Mouse (Mus musculus): ENCODE measurements at regions not wholly inside any gene's neighbourhood (a gene's known extent, or its start where the extent isn't known, plus 50 kb on each side); places are given as distances from the start of the nearest gene placed in this dataset.
"Not testable (repeated sequence)": the region's sequence is repeated elsewhere in the genome, so short reads cannot be mapped to it uniquely, and the experiment has no call there.

GRCm38 (mm10) chr7:87096500-87096899, 100.6 kb downstream of the Vmn2r79 start:
- H3K4me2 ChIP-seq (replicated peaks; ENCODE audit: low read depth, low read length), result no peak overlapping the region
- no peak overlapping the region for H3K27ac ChIP-seq (ENCODE audit: low read depth, low read length)
- H3K4me1 ChIP-seq (ENCODE audit: control insufficient read depth, insufficient read depth, low read length), result no peaks in the 10 kb centered on the region
- 74% methylated on average over 5 of the region's 5 CpGs for WGBS
- 0 out of 2 replicates have a peak, but pooled peaks cover 3% of the 10 kb centered on the region for H3K9me3 ChIP-seq (ENCODE audit: control insufficient read depth, low read length)
- H3K4me3 ChIP-seq (ENCODE audit: low read length), result no peak overlapping the region
- no peaks in the 10 kb centered on the region for H3K36me3 ChIP-seq (ENCODE audit: control insufficient read depth, insufficient read depth, low read length)
- no peaks in the 10 kb centered on the region for H3K27me3 ChIP-seq (ENCODE audit: control insufficient read depth, insufficient read depth, low read length)
- no peak overlapping the region for H3K9ac ChIP-seq (ENCODE audit: low read depth, low read length)
- ATAC-seq (ENCODE audit: low FRiP score, low TSS enrichment), result no peak

DNA sequence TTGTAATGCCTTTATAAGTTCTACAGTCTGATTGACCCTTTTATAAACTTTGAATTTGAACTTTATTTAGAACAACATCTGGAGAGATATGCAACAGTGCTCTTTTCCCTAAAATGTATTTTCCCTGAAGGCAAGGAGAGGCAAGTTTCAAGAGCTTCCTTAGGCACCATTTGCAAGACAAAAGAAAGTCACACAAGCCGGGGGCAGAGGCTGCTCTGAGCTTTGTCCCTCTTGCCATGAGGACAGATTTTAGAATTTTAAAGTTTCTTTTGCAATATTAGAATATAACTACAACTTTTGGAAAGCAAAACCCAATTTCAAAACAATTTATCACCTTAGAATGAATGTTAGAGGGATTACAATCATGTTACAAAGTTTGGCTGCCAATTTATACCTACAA, 103.7 kb downstream of the Vmn2r79 start:
- not testable (repeated sequence) for H3K9me3 ChIP-seq (ENCODE audit: control insufficient read depth, low read length); H3K27ac ChIP-seq (ENCODE audit: low read depth, low read length); H3K4me1 ChIP-seq (ENCODE audit: control insufficient read depth, insufficient read depth, low read length); H3K4me2 ChIP-seq (replicated peaks; ENCODE audit: low read depth, low read length); H3K36me3 ChIP-seq (ENCODE audit: control insufficient read depth, insufficient read depth, low read length); H3K9ac ChIP-seq (ENCODE audit: low read depth, low read length); ATAC-seq (ENCODE audit: low FRiP score, low TSS enrichment); H3K27me3 ChIP-seq (ENCODE audit: control insufficient read depth, insufficient read depth, low read length); H3K4me3 ChIP-seq (ENCODE audit: low read length)
- WGBS, result 44% methylated on average over 1 of the region's 1 CpGs

DNA sequence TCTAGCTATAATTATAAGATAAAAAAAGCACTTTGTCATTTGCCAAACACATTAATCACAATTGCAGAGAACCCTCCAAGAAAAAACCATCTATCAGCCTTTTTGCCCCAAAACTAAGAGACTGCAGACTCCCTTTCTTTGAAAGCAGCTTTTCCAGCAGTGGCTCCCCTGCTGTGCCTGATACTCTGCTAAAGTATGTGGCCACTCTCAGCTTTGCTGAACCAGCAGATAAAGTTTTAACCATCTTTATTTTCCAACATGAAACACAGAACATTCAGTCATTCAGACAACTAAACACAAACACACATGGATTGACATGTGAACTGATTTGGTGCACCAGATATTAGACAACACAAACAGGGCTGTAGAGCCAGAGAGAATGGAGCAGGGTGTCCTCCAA, 104.5 kb downstream of the Vmn2r79 start:
- not testable (repeated sequence) for H3K4me3 ChIP-seq (ENCODE audit: low read length); H3K4me1 ChIP-seq (ENCODE audit: control insufficient read depth, insufficient read depth, low read length); H3K9ac ChIP-seq (ENCODE audit: low read depth, low read length); H3K9me3 ChIP-seq (ENCODE audit: control insufficient read depth, low read length); H3K27ac ChIP-seq (ENCODE audit: low read depth, low read length); H3K27me3 ChIP-seq (ENCODE audit: control insufficient read depth, insufficient read depth, low read length); ATAC-seq (ENCODE audit: low FRiP score, low TSS enrichment); H3K36me3 ChIP-seq (ENCODE audit: control insufficient read depth, insufficient read depth, low read length); H3K4me2 ChIP-seq (replicated peaks; ENCODE audit: low read depth, low read length)

DNA sequence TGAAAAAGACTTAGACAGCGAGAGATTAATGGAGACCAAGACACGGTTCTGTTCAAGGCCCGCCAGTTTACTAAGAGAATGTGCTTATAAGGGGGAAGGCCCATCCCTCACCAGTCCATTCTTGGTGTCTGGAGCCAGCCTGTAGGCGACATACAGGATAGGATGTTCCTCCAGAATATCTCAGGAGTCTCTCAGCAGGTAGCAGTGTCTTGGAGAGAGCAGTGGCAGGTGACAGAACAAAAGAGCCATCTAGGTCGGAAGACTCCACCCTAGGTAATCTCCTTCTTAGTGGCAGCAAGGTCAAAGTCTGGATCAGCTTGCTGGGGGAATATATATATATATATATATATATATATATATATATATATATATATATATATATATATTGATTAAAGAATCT, 105.4 kb downstream of the Vmn2r79 start:
- not testable (repeated sequence) for H3K4me3 ChIP-seq (ENCODE audit: low read length); H3K9ac ChIP-seq (ENCODE audit: low read depth, low read length); H3K27ac ChIP-seq (ENCODE audit: low read depth, low read length); H3K36me3 ChIP-seq (ENCODE audit: control insufficient read depth, insufficient read depth, low read length); ATAC-seq (ENCODE audit: low FRiP score, low TSS enrichment); H3K4me1 ChIP-seq (ENCODE audit: control insufficient read depth, insufficient read depth, low read length); H3K4me2 ChIP-seq (replicated peaks; ENCODE audit: low read depth, low read length); H3K9me3 ChIP-seq (ENCODE audit: control insufficient read depth, low read length); H3K27me3 ChIP-seq (ENCODE audit: control insufficient read depth, insufficient read depth, low read length)
- WGBS, result 87% methylated on average over 5 of the region's 5 CpGs

DNA sequence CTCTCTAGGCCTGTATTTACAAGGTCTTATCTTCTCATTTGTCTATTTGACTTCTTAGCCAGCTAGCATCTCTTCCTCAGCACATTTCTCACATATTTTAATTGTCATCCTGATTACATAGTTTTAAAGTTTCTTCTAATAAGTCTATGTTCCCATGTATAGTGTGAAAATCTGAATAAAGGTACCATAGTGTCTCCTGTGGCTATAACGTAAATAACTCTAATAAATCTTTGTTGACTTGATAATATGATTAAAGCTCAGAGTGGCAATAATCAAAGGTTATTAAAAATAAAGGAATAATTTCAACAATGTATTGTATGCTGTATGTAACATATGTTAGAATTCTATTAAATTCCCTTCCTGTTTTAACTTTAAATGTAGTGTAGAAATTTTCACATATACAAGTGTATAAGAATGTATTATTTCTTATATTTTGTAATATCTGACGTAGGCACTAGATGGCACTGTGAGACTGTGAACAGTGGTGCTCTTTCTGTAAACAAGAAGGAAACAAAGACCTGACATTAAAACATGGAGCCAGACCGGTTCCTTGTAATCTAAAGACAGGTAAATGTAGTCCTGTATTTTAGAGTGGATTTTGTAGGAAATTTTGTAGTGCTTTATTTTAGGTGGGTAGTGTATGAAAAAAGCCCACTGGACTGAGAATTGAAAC, 114.5 kb downstream of the Vmn2r79 start:
- no peak overlapping the region for H3K27ac ChIP-seq (ENCODE audit: low read depth, low read length)
- no peak overlapping the region for H3K9ac ChIP-seq (ENCODE audit: low read depth, low read length)
- 29% methylated on average over 3 of the region's 3 CpGs for WGBS
- peak; percentile 69; the same call in 1 of the 2 replicates for ATAC-seq (ENCODE audit: low FRiP score, low TSS enrichment)
- no peaks in the 10 kb centered on the region for H3K36me3 ChIP-seq (ENCODE audit: control insufficient read depth, insufficient read depth, low read length)
- no peak overlapping the region for H3K4me3 ChIP-seq (ENCODE audit: low read length)
- no peak overlapping the region; the same call in 1 of the 2 replicates for H3K4me2 ChIP-seq (replicated peaks; ENCODE audit: low read depth, low read length)
- no peaks in the 10 kb centered on the region for H3K9me3 ChIP-seq (ENCODE audit: control insufficient read depth, low read length)
- no peaks in the 10 kb centered on the region for H3K27me3 ChIP-seq (ENCODE audit: control insufficient read depth, insufficient read depth, low read length)
- no peaks in the 10 kb centered on the region for H3K4me1 ChIP-seq (ENCODE audit: control insufficient read depth, insufficient read depth, low read length)

- no peaks in the 10 kb centered on the region for H3K9me3 ChIP-seq (ENCODE audit: control insufficient read depth, low read length)
- no peak for ATAC-seq (ENCODE audit: low FRiP score, low TSS enrichment)
- no peak overlapping the region for H3K4me3 ChIP-seq (ENCODE audit: low read length)
- H3K27me3 ChIP-seq (ENCODE audit: control insufficient read depth, insufficient read depth, low read length), result no peaks in the 10 kb centered on the region
- H3K4me2 ChIP-seq (replicated peaks; ENCODE audit: low read depth, low read length), result no peak overlapping the region; the same call in 1 of the 2 replicates
- no peaks in the 10 kb centered on the region for H3K4me1 ChIP-seq (ENCODE audit: control insufficient read depth, insufficient read depth, low read length)
- no peak overlapping the region for H3K9ac ChIP-seq (ENCODE audit: low read depth, low read length)
- no peaks in the 10 kb centered on the region for H3K36me3 ChIP-seq (ENCODE audit: control insufficient read depth, insufficient read depth, low read length)
- H3K27ac ChIP-seq (ENCODE audit: low read depth, low read length), result no peak overlapping the region
- 74% methylated on average over 4 of the region's 4 CpGs for WGBS
Measured at GRCm38 (mm10) chr7:87110985-87111372, 115.1 kb downstream of the Vmn2r79 start.

DNA sequence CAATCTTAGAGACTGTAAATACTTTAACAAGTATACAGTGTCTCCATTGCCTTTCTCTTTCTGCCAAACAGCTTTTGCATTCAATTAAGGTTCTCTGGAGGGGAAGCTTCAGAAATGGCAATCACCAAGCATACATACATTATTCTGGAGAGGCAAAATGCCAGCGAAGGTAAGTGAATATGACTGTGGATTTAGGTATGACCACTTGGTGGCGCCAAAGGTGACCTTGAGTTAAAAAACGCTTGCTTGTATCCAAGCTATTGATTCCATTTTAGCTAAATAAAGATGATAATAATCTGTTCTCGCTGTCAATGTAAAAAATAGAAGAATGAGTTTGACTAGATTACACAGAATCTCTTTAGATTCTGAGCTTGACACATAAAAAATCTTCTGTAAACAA, 117.7 kb downstream of the Vmn2r79 start:
- H3K4me3 ChIP-seq (ENCODE audit: low read length), result no peak overlapping the region
- no peak for ATAC-seq (ENCODE audit: low FRiP score, low TSS enrichment)
- 9% methylated on average over 4 of the region's 4 CpGs for WGBS
- no peak overlapping the region for H3K4me2 ChIP-seq (replicated peaks; ENCODE audit: low read depth, low read length)
- H3K9ac ChIP-seq (ENCODE audit: low read depth, low read length), result no peak overlapping the region
- H3K27me3 ChIP-seq (ENCODE audit: control insufficient read depth, insufficient read depth, low read length), result no peaks in the 10 kb centered on the region
- H3K36me3 ChIP-seq (ENCODE audit: control insufficient read depth, insufficient read depth, low read length), result no peaks in the 10 kb centered on the region
- H3K4me1 ChIP-seq (ENCODE audit: control insufficient read depth, insufficient read depth, low read length), result no peaks in the 10 kb centered on the region
- H3K9me3 ChIP-seq (ENCODE audit: control insufficient read depth, low read length), result no peaks in the 10 kb centered on the region
- no peak overlapping the region for H3K27ac ChIP-seq (ENCODE audit: low read depth, low read length)

DNA sequence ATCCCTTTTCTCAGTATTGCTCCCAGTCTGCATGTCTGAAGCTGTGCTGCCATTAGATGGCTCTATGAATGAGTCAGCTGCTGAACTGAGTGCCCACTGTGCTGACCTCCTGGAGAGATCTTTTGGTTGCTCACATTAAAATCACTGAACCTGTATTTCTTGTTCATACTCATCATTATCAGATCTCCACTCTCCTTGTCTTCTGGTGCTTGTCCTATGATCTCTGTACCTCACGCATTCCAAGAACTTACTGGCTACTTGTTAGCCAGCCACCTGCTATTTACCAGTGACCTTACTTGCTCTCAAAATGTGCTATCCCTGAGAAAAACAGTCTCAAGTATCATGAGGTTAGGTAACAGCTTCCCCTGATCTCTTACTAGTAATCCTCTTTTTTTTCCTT, 123.4 kb upstream of the Nox4 start:
- H3K4me2 ChIP-seq (replicated peaks; ENCODE audit: low read depth, low read length), result no peak overlapping the region
- no peaks in the 10 kb centered on the region for H3K9me3 ChIP-seq (ENCODE audit: control insufficient read depth, low read length)
- whole genome bisulfite sequencing, result 79% methylated on average over 1 of the region's 1 CpGs
- no peak overlapping the region for H3K4me3 ChIP-seq (ENCODE audit: low read length)
- no peak for ATAC-seq (ENCODE audit: low FRiP score, low TSS enrichment)
- H3K27ac ChIP-seq (ENCODE audit: low read depth, low read length), result no peak overlapping the region
- no peaks in the 10 kb centered on the region for H3K27me3 ChIP-seq (ENCODE audit: control insufficient read depth, insufficient read depth, low read length)
- no peak overlapping the region for H3K9ac ChIP-seq (ENCODE audit: low read depth, low read length)
- H3K4me1 ChIP-seq (ENCODE audit: control insufficient read depth, insufficient read depth, low read length), result no peaks in the 10 kb centered on the region
- no peaks in the 10 kb centered on the region for H3K36me3 ChIP-seq (ENCODE audit: control insufficient read depth, insufficient read depth, low read length)

- WGBS, result 66% methylated on average over 1 of the region's 1 CpGs
- Histone ChIP-seq H3K27me3 (ENCODE audit: control insufficient read depth, insufficient read depth, low read length) (no peaks in the 10 kb centered on the region), H3K9me3 (ENCODE audit: control insufficient read depth, low read length) (no peaks in the 10 kb centered on the region), H3K4me2 (replicated peaks; ENCODE audit: low read depth, low read length) (no peak overlapping the region), H3K27ac (ENCODE audit: low read depth, low read length) (no peak overlapping the region), H3K9ac (ENCODE audit: low read depth, low read length) (no peak overlapping the region), H3K4me3 (ENCODE audit: low read length) (no peak overlapping the region), H3K36me3 (ENCODE audit: control insufficient read depth, insufficient read depth, low read length) (no peaks in the 10 kb centered on the region), H3K4me1 (ENCODE audit: control insufficient read depth, insufficient read depth, low read length) (no peaks in the 10 kb centered on the region)
- ATAC-seq (ENCODE audit: low FRiP score, low TSS enrichment), result no peak
Measured at GRCm38 (mm10) chr7:87145896-87146295, 100.0 kb upstream of the Nox4 start.

Measured in kidney, embryonic 14.5 days (tissue).